Mouse (Mus musculus): ENCODE data around the gene Olfr510.

- TF ChIP-seq POLR2A (IDR thresholded peaks at IDR 0.05; ENCODE audit: borderline replicate concordance, insufficient read depth, low read length) (no peak), CTCF (IDR thresholded peaks at IDR 0.05; ENCODE audit: borderline replicate concordance, insufficient read depth, low read depth, low read length) (no peak)
Observed at GRCm38 (mm10) chr7:108651806-108652205, 14.4 kb upstream of the Olfr510 start, which contains the start of gene Olfr509.
